Mouse (Mus musculus) gastrocnemius, postnatal 25 days (tissue): ENCODE results near the gene Gm21812. TPM values are rescaled to one million over a fixed set of nuclear protein-coding genes. Genes with fewer than 3 reads are reported as not detected.
"Not testable (repeated sequence)": the region's sequence is repeated elsewhere in the genome, so short reads cannot be mapped to it uniquely, and the experiment has no call there.

Source experiments
- DNase-seq: peaks from one replicate; pipeline ENCODE4 v3.0.0; 2022
- long read RNA-seq, 2 experiments: library from polyadenylated mRNA; stranded (forward); transcript quantifications; one replicate each; pipeline ENCODE4 v2.0.0; 2021
- total RNA-seq, 2 experiments: library from RNA; stranded (reverse); gene quantifications; 1 replicate in 1 of 2; 2 replicates in 1 of 2; pipeline ENCODE4 v1.2.3; 2021

The Gm21812 gene
- total RNA-seq: not detected
- long read RNA-seq, experiment 1: 0 reads
- long read RNA-seq, experiment 2: 0 reads

DNA sequence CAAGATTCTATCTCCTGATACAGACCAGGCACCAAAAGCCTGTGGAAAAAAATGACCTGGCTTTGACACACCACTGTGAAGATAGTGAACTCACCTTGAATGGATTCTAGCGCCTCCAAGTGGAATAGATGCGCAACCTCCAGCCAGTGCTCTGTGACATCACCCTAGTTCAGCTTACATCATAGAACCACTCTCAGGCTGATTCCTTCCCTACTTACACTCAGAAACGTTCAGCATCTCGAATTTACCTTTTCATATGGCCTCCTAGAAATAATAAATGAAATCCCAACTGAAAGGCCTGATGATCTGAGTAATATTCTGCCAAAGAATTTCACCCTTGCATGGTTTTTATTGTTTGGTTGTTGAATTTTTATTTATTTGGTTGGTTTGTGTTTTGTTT lies at the start of gene Gm21812:
Gene Gm21812, minus strand, starts transcription at position 101 of the 400 bp plus-strand sequence.
- not testable (repeated sequence) for DNase-seq

Other genes with a start within 250 kb of the Gm21812 start
- not detected for gene Gm21292, start 213.3 kb downstream of the Gm21812 start, total RNA-seq
- not detected for gene Gm21721, start 145.0 kb downstream of the Gm21812 start, total RNA-seq
- not detected for gene Gm21874, start 69.0 kb upstream of the Gm21812 start, total RNA-seq